Mouse (Mus musculus): Measurements from ENCODE around the gene Gpr61.

Gpr61 gene

DNA sequence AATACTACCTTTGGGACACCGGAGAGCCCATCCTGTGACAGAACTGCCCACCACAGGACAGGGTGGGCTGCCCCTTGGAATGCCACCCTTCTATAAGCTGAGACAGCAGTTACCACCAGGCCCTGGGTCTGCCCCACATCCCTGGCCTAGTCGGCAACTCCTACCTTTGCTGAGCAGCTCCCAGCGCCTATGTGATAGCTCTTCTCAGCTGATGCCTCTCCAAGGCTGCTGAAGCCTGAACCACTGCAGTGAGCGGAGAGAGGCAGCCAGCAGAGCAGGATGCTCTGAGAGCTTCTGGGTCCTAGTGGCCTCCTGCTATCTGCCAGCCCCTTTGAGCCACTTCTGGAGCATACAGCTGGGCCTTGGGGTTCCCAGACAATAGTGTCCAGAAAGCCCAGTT lies at the start of gene Gpr61:
Gene Gpr61, minus strand, starts transcription at position 227 of the 400 bp plus-strand sequence.
- no peak within 1 kb of the TSS for H3K4me3 ChIP-seq (replicated peaks; ENCODE audit: low read length)
- H3K4me1 ChIP-seq (replicated peaks; ENCODE audit: low read depth, low read length), result peaks cover 23% of the 10 kb centered on the region
- 0 out of 2 replicates have a peak, but pooled peaks cover 6% of the 10 kb centered on the region for H3K27me3 ChIP-seq (ENCODE audit: insufficient read depth, low read length)
- no peaks in the 10 kb centered on the region for H3K36me3 ChIP-seq (ENCODE audit: insufficient read depth, low read length)
- TF ChIP-seq CTCF (conservative IDR thresholded peaks at IDR 0.05; ENCODE audit: low read length), result no peak
- no peak for TF ChIP-seq POU5F1 (IDR thresholded peaks at IDR 0.05; ENCODE audit: borderline replicate concordance, low read length)
- no peak for TF ChIP-seq NANOG (IDR thresholded peaks at IDR 0.05; ENCODE audit: borderline replicate concordance, low read length)
- H3K9me3 ChIP-seq (ENCODE audit: low read length), result no peaks in the 10 kb centered on the region

DNA sequence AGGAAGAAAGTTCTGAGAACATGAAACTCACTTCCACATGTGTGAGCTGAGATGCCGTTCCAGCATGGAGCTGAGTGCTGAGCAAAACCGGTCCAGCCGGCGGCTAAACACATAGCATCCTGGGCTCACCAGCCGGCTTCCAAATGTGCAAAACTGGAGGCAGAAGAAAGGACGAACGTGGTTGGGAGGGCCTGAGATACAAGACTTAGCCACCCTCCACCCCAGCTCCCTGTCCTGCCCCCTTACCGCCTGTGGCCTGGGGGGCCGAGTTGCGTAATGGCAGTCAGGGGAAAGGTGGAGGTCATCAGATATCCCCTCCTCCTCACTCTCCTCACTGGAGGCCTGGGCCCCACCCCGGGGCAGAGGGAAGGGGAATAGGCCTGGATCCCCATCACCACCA lies 49.8 kb upstream of the Gpr61 start:
- Histone ChIP-seq H3K4me3 (replicated peaks; ENCODE audit: low read length) (peak overlapping the region; percentile 57), H3K36me3 (ENCODE audit: insufficient read depth, low read length) (peaks cover 66% of the 10 kb centered on the region), H3K9me3 (ENCODE audit: low read length) (no peaks in the 10 kb centered on the region), H3K4me1 (replicated peaks; ENCODE audit: low read depth, low read length) (peaks cover 82% of the 10 kb centered on the region), H3K27me3 (ENCODE audit: insufficient read depth, low read length) (no peaks in the 10 kb centered on the region)
- TF ChIP-seq NANOG (IDR thresholded peaks at IDR 0.05; ENCODE audit: borderline replicate concordance, low read length) (no peak), POU5F1 (IDR thresholded peaks at IDR 0.05; ENCODE audit: borderline replicate concordance, low read length) (no peak), CTCF (conservative IDR thresholded peaks at IDR 0.05; ENCODE audit: low read length) (no peak)

DNA sequence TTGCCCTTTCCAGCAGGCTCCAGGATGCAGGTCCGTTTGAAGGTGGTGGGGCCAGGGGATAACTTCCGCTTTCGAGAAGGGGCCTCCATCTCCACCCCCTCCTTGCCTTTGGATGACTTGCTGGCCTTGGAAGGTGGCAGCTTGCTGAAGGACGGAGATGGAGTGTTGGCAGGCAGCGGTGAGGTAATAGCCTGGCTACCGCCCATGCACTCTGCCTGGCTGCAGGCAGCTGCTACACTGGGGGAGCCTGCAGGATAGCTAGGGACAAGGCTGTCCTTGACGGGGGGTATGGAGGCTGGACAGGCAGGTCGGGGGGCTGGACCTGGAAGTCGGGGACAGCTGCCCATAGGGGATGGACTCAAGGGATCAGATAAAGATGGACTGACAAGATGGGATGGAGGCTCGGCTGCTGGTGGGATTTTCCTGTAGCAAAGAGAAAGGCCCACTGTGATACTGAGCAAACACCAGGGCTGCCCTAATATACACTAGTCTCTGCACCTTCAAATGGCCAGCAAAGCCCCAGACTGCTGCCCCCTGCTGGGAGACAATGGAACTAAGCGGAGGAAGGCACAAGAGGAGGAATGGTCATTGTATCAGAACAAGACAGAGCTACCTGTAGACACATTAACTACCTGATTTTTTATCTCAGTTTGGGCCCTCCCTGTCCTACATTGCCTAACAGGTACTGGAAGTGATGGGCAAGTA lies 49.1 kb upstream of the Gpr61 start:
- peaks cover 73% of the 10 kb centered on the region for H3K36me3 ChIP-seq (ENCODE audit: insufficient read depth, low read length)
- no peaks in the 10 kb centered on the region for H3K27me3 ChIP-seq (ENCODE audit: insufficient read depth, low read length)
- peak overlapping the region; percentile 57; the same call in 1 of the 2 replicates for H3K4me3 ChIP-seq (replicated peaks; ENCODE audit: low read length)
- H3K9me3 ChIP-seq (ENCODE audit: low read length), result no peaks in the 10 kb centered on the region
- H3K4me1 ChIP-seq (replicated peaks; ENCODE audit: low read depth, low read length), result peaks cover 80% of the 10 kb centered on the region
- TF ChIP-seq NANOG (IDR thresholded peaks at IDR 0.05; ENCODE audit: borderline replicate concordance, low read length) (no peak), POU5F1 (IDR thresholded peaks at IDR 0.05; ENCODE audit: borderline replicate concordance, low read length) (no peak), CTCF (conservative IDR thresholded peaks at IDR 0.05; ENCODE audit: low read length) (peak; percentile 94)

- peaks cover 75% of the 10 kb centered on the region for H3K4me1 ChIP-seq (replicated peaks; ENCODE audit: low read depth, low read length)
- no peak overlapping the region for H3K4me3 ChIP-seq (replicated peaks; ENCODE audit: low read length)
- TF ChIP-seq POU5F1 (IDR thresholded peaks at IDR 0.05; ENCODE audit: borderline replicate concordance, low read length) (no peak), NANOG (IDR thresholded peaks at IDR 0.05; ENCODE audit: borderline replicate concordance, low read length) (no peak), CTCF (conservative IDR thresholded peaks at IDR 0.05; ENCODE audit: low read length) (no peak)
- H3K27me3 ChIP-seq (ENCODE audit: insufficient read depth, low read length), result no peaks in the 10 kb centered on the region
- H3K36me3 ChIP-seq (ENCODE audit: insufficient read depth, low read length), result peaks cover 76% of the 10 kb centered on the region
- no peaks in the 10 kb centered on the region for H3K9me3 ChIP-seq (ENCODE audit: low read length)
Measured at GRCm38 (mm10) chr3:108203212-108203611, 48.5 kb upstream of the Gpr61 start.

DNA sequence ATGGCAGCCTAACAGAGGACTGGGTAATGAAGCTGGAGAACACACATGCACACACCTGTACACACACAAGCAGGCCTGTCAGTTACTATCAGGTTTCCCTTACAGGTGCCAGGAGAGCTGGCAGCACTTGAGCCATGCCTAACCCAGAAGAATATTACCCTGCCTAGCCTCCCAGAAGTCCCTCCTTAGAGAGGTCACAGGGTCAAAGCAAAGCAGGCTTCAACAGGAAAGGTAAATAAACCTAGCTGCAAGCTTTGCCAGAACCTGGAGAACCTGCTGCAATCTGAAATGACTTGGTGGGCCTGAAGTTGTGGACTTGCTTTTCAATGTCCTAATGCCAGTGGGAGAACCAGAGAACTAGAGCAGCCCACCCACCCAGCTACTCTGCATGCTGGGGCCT lies 47.8 kb upstream of the Gpr61 start:
- no peak overlapping the region for H3K4me3 ChIP-seq (replicated peaks; ENCODE audit: low read length)
- H3K36me3 ChIP-seq (ENCODE audit: insufficient read depth, low read length), result peaks cover 76% of the 10 kb centered on the region
- no peaks in the 10 kb centered on the region for H3K27me3 ChIP-seq (ENCODE audit: insufficient read depth, low read length)
- H3K4me1 ChIP-seq (replicated peaks; ENCODE audit: low read depth, low read length), result peaks cover 73% of the 10 kb centered on the region
- TF ChIP-seq CTCF (conservative IDR thresholded peaks at IDR 0.05; ENCODE audit: low read length), result no peak
- no peaks in the 10 kb centered on the region for H3K9me3 ChIP-seq (ENCODE audit: low read length)

DNA sequence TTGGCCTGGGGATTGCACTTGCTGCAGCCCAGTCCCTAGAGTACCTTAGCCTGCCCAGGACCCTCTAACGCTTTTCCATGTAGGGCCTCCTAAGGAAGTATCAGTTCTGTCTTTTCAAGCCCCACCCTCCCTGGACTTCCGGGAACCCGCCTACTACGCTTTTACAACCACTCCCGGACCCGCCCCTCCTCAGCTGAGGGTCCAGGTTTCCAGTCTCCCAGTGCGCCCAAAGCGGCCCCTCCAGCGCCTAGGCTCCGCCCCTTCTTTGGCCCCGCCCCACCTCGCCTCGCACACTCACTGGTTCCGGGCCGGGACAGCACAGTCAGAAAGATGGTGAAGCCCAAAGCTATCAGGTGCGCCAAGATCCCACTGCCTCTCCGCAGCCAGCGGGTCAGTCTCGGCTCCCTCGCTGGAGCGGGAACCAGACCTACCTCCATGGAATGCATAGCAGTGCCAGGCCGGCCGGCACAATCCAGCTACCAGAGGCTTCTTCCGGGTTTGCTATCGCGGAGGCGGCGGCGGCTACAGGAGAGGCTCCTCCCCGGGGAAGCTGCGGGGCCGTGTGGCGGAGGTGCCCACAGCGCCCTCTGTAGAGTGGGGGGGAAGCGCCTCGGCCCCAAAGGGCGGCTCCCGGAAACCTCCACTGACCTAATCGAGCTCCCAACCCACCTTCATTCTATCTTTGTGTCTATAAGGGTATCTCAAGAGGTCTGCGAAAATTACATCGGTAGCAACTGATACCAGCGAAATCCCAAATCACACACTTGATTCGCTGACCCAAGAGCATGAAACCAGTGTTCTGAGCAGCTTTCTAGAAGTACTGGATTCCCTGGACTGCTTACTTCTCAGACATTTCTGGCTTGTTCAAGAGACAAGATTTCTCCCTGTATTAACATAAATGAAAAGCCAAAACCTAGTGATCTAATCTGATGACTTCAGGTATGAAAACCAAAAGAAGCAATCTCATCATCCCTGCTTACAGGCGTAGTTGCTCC lies 45.9 kb upstream of the Gpr61 start, which contains the start of gene Cyb561d1:
Gene Cyb561d1, minus strand, starts transcription at position 884 of the 995 bp plus-strand sequence.
- Histone ChIP-seq H3K27me3 (ENCODE audit: insufficient read depth, low read length) (no peaks in the 10 kb centered on the region), H3K4me3 (replicated peaks; ENCODE audit: low read length) (peak within 1 kb of the TSS; percentile 89), H3K36me3 (ENCODE audit: insufficient read depth, low read length) (peaks cover 58% of the 10 kb centered on the region), H3K4me1 (replicated peaks; ENCODE audit: low read depth, low read length) (peaks cover 67% of the 10 kb centered on the region), H3K9me3 (ENCODE audit: low read length) (no peaks in the 10 kb centered on the region)
- TF ChIP-seq POU5F1 (IDR thresholded peaks at IDR 0.05; ENCODE audit: borderline replicate concordance, low read length) (no peak), CTCF (conservative IDR thresholded peaks at IDR 0.05; ENCODE audit: low read length) (peak; percentile 17), NANOG (IDR thresholded peaks at IDR 0.05; ENCODE audit: borderline replicate concordance, low read length) (no peak)

DNA sequence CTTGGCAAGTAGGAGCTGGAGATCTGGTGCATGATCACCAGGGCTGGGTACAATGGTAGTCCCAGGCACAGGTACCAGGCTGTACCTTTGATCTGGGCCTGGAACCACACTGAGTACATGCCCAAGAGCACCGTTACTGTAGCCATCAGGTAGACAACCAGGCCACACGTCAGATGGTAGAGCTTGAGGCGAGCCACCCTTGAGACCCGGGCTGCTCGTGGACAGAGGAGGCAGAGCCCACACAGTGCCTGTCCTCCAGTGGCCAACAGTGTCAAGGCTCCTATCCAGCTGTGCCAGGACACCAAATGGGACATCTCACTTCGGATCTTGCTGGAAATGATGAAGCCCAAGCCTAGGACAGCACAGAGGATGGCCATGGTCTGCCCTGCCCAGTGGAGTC lies 44.5 kb upstream of the Gpr61 start:
- H3K36me3 ChIP-seq (ENCODE audit: insufficient read depth, low read length), result peaks cover 48% of the 10 kb centered on the region
- H3K27me3 ChIP-seq (ENCODE audit: insufficient read depth, low read length), result no peaks in the 10 kb centered on the region
- H3K4me1 ChIP-seq (replicated peaks; ENCODE audit: low read depth, low read length), result peaks cover 59% of the 10 kb centered on the region
- TF ChIP-seq CTCF (conservative IDR thresholded peaks at IDR 0.05; ENCODE audit: low read length), result no peak
- TF ChIP-seq NANOG (IDR thresholded peaks at IDR 0.05; ENCODE audit: borderline replicate concordance, low read length), result no peak
- no peak for TF ChIP-seq POU5F1 (IDR thresholded peaks at IDR 0.05; ENCODE audit: borderline replicate concordance, low read length)
- H3K9me3 ChIP-seq (ENCODE audit: low read length), result no peaks in the 10 kb centered on the region
- H3K4me3 ChIP-seq (replicated peaks; ENCODE audit: low read length), result peak overlapping the region; percentile 89; the same call in 1 of the 2 replicates

DNA sequence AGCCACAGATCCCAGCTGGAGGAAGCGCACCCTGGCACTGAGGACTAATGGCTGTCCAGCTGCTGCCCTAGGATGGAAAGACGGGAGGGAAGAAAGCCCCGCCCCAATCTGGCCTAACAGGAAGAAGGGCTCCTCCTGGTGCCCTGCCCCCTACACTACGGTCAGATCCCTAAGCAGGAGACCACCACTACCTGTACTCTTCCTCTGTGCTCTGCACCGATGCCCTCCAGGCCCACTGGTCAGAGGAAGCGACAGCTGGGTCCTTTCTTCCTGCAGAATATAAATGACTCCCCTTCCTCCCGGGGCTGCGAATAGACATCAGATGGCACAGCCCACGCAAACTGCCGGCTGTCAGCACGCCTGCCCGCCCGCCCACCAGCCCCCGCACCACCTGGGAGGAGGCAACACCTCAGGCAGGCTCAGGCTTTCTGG lies 42.4 kb upstream of the Gpr61 start:
- Histone ChIP-seq H3K4me1 (replicated peaks; ENCODE audit: low read depth, low read length) (peaks cover 56% of the 10 kb centered on the region), H3K27me3 (ENCODE audit: insufficient read depth, low read length) (no peaks in the 10 kb centered on the region), H3K9me3 (ENCODE audit: low read length) (no peaks in the 10 kb centered on the region), H3K36me3 (ENCODE audit: insufficient read depth, low read length) (peaks cover 31% of the 10 kb centered on the region), H3K4me3 (replicated peaks; ENCODE audit: low read length) (peak overlapping the region; percentile 60)
- TF ChIP-seq POU5F1 (IDR thresholded peaks at IDR 0.05; ENCODE audit: borderline replicate concordance, low read length) (no peak), CTCF (conservative IDR thresholded peaks at IDR 0.05; ENCODE audit: low read length) (no peak), NANOG (IDR thresholded peaks at IDR 0.05; ENCODE audit: borderline replicate concordance, low read length) (no peak)
